Mouse (Mus musculus) heart, adult 8-10 months (tissue): Measurements from ENCODE around the gene Elovl6. TPM values are rescaled to one million over a fixed set of nuclear protein-coding genes. Genes with fewer than 3 reads are reported as not detected.

Experiments
- DNase-seq: peaks from one replicate; pipeline ENCODE4 v3.0.0; 2022; ENCODE audit warnings: low spot score
- total RNA-seq, 4 experiments: library from RNA; stranded (reverse); gene quantifications; 2 replicates each; pipeline ENCODE4 v1.2.4; 2022

Gene Elovl6
- total RNA-seq, 4 experiments from 2014 or later = 0.40 to 1.1 (median 0.92) TPM

GRCm38 (mm10) chr3:129645409-129645808 is 113.3 kb downstream of the Elovl6 start:
- peak; percentile 13 for DNase-seq

- DNase-seq = no peak
These were observed 114.6 kb downstream of the Elovl6 start for GRCm38 (mm10) chr3:129646781-129647180.

DNA sequence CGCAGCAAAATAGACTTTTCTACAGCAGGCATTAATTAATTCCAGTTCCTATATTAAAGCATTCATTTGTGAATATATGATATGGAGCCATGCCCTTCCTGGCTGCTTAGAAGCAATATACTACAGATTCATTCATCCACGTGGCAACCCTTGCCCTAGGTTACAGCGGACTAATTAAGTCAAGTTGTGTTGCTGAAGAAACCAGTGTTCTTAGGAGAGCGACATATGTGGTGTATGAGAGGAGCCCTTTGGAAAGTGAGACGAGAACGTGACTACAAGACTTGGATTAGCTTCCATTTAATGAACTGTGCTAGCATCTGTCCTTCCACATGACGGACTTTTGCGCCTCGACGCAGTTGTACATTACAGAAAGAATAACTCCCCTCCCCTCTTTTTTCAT is 115.2 kb downstream of the Elovl6 start:
- no peak for DNase-seq

DNA sequence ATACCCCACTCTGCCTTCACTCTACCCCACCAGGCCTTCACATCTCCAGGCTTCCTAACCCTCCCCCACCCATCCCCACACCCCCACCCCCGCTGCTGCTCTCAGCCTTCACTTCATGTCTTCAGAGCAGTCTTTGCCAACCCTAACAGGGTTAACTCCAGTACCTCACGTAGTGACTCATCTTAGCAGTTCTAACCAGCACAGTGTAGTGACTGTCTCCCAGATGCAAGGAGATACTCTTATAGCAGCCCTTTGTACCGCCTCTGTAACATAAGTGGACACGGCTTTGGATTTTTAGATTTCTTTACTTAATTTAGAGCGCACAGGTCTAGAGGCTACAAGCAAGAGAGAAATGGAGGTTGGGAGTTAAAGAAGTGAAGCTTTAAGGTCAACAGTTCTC is 116.4 kb downstream of the Elovl6 start:
- DNase-seq = no peak

GRCm38 (mm10) chr3:129649586-129650292 is 117.6 kb downstream of the Elovl6 start:
- peak; percentile 40 for DNase-seq

DNA sequence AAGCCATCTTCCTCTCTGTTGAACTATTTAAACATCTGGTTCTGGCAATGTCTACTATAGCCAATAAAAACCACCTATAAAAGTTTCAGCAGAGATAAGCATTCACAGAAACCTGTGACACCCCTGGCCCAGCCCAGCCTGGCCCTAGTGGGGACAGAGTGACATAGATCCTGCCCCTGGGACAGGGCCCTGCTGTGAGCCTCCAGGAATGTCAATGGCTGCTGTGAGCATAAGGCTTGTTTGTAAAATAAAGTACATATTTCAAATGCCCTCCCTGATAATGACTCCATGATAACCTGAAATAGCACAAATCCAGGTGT is 118.1 kb downstream of the Elovl6 start:
- no peak for DNase-seq

- no peak for DNase-seq
These were observed 118.8 kb downstream of the Elovl6 start for GRCm38 (mm10) chr3:129650931-129651330.

GRCm38 (mm10) chr3:129651765-129652164 is 119.6 kb downstream of the Elovl6 start:
- no peak for DNase-seq

DNA sequence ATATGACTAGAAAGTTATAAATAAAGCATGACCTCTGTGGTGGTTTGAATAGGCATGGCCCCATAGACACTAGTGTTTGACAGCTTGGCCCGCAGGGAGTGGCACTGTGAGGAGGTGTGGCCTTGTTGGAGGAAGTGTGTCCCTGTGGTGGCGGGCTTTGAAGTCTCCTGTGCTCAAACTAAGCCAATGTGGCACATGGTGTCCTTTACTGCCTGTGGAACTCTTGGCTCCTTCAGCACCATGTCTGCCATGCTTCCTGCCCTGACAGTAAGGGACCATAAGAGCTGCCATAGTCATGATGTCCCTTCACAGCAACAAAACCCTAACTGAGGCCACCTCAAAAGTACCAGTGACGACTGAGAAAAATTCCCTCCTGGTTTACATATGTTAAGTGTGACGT is 120.3 kb downstream of the Elovl6 start:
- DNase-seq = no peak

DNA sequence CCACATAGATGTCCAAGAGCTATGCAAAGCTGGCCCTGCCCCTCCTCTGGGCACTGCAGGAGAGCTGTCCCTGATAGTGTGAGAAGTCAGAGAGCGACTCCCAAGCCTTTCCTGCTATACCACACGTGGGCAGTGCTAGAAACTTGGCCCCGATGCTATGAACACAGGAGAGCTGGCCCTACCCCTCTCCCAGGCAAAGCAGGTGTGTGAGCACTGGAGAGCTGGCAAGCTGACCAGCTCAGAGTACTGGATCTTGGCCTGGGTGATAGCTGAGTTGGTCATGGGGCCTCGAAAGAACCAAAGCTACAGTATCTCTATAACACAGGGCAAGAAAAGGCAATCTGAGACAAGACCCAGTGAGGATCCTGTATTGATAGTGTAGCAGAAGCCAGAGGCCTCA is 124.4 kb downstream of the Elovl6 start:
- DNase-seq = no peak

DNA sequence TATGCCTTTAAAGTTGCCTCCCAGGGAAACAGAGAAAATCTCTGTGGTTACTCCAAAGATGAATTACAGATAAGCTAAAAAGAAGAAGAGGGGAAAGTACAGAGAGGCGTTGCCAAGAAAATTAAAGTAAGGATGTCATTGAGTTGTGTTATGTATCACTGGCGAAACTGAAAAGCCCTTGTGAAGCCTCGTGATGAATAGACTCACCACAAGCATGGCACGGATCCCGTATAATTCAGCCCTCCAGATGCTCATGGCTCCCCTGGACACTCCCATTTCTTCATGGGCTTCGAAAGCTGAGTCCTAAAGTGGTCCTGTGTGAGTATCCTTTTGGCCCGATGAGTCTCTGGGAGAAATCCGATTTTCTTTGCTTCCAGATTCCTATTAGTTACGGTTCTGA is 125.1 kb downstream of the Elovl6 start:
- DNase-seq = no peak

DNA sequence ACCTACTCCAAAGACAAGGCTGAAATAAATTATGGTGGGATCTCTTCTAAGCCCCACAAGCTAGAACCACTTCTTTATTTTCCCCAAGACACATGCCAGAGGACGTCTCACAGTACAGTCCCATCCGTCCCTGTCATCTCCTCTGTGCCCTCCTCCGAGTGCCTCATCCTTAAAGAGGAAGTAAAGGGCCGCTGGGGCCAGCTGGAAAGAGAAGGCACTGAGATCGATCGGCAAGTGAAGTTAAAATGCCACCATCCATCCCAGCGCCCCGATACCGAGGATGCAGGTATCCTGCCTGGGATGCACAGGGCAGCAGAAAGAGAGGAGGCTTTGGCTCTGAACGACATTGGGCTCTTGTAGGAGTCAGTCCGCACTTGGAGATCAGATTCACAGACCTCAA is 125.6 kb downstream of the Elovl6 start:
- DNase-seq = no peak

DNA sequence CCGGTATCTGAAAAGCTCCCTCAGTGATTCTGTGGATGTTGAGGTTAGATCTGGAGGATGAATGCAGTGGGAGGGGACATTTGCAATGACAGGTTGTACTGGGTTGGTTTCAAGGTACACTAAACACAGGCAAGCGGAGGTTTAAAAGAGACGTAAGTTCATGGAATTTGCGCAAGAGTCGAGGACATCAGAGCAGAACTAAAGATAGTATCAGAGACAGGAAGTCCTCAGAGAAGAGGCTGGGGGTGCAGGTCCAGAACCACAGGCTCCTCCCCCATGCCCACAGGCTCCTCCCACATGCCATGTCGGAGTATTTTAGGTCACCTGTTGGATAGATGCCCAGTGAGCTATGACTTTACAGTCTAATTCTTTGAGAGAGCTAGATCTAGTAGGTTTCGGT is 126.6 kb downstream of the Elovl6 start:
- no peak for DNase-seq

- no peak for DNase-seq
These were observed 131.8 kb downstream of the Elovl6 start for GRCm38 (mm10) chr3:129663906-129664305.

- DNase-seq = no peak
These were observed 143.8 kb downstream of the Elovl6 start for GRCm38 (mm10) chr3:129675923-129676322.

GRCm38 (mm10) chr3:129680258-129680657 is 148.1 kb downstream of the Elovl6 start:
- DNase-seq = peak; percentile 48

DNA sequence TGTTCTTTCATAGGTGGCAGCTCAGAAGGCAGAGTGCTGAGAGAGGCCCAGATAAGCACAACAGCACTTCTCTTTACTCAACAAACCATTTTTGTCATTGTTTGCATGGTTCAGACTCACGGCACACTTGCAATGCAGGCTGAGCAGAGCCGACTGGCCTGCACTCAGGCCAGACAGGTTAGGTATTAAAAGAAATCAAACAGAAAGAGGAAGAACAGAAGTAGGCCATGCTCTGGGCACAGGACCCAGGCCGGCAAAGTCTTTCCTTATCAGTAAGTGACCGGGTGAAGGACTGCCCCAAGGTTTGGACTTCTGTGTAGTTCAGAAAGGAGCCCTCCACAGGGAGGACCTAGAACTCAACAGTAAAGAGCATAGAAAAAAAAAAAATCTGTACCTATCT is 149.7 kb downstream of the Elovl6 start:
- DNase-seq = no peak

DNA sequence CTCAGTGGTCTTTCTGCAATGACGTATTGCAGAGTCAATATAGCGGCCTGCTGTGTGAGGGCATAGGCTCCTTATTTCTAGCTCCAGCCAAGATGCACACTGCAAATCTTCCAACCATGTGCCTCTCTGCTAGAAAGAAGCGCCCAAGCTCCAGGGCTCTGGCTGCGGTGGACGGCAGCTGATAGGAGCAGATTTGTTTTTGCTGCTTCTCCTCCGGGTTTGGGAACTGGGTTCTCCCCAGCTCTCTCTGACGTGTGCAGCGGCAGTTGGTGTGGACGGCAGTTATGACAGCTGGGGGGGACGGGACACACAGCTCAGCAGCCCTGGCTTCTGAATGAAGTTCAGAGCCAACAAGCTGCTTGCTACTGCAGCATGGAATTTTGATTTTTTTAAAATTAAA is 150.2 kb downstream of the Elovl6 start:
- DNase-seq = peak; percentile 16

GRCm38 (mm10) chr3:129683060-129683679 is 151.0 kb downstream of the Elovl6 start:
- DNase-seq = no peak

DNA sequence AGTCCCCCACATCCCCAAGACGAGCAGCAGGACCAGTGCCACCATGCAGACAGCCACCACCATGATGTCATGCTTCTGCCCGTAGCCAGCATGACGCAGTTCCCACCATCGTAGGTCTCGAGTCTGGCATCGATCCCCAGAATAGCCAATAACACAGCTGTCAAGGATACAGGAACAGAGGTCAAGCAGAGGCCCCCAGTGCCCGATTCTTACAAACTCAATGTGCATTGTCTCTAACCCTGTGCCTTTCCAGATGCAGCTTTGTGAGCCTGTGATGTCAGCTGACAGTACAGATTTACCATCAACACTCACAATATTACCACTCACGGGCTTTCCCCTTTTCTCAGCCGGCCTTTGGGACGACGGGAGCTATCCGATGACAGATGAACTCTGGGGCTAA is 154.0 kb downstream of the Elovl6 start:
- no peak for DNase-seq

DNA sequence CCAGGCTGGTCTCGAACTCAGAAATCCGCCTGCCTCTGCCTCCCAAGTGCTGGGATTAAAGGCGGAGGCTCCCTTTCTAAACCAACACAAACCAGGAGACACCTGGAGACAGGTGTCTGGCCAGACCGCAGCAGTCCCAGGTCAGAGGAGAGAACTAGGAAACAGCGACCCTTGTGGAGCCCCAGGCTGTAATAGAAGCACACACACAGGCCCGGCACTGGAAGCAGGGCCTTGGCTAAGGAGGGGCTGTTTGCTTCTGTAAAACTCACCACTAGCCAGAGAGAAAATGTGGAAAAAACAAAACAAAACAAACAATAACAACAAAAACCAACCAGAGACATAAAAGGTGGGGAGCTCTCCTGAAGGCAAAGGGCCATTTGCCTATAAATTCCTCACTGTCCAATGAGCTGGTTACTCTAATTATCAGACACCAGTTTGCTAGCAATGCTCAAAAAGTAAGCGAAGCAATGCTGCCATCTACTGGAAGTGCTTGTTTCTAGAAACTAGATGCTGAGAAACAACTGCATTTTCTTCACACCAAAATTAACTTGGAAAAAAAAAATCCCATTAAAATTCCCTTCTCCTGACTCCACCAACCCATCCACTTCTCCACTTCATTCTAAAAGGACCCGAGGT is 154.7 kb downstream of the Elovl6 start:
- peak; percentile 66 for DNase-seq

- DNase-seq = no peak
These were observed 155.3 kb downstream of the Elovl6 start for GRCm38 (mm10) chr3:129687429-129687828.
